Mouse (Mus musculus) spleen, adult 10 weeks (tissue): ENCODE data around the gene Pdzrn3. TPM values are rescaled to one million over a fixed set of nuclear protein-coding genes. Genes with fewer than 3 reads are reported as not detected.

Source experiments
- polyA plus RNA-seq: library from polyadenylated mRNA; stranded (reverse); fragments of 350-450 nt; fragmentation: Illumina TruSeq; extraction: RNeasy Lipid Tissue Mini Kit (QIAGEN cat#74804); gene quantifications from one replicate; pipeline ENCODE4 v1.2.3, GENCODE M21; 2015; ENCODE audit warnings: low replicate concordance; ENCODE audit not compliant: insufficient read depth

Pdzrn3 gene
- polyA plus RNA-seq = 1.2 TPM

DNA sequence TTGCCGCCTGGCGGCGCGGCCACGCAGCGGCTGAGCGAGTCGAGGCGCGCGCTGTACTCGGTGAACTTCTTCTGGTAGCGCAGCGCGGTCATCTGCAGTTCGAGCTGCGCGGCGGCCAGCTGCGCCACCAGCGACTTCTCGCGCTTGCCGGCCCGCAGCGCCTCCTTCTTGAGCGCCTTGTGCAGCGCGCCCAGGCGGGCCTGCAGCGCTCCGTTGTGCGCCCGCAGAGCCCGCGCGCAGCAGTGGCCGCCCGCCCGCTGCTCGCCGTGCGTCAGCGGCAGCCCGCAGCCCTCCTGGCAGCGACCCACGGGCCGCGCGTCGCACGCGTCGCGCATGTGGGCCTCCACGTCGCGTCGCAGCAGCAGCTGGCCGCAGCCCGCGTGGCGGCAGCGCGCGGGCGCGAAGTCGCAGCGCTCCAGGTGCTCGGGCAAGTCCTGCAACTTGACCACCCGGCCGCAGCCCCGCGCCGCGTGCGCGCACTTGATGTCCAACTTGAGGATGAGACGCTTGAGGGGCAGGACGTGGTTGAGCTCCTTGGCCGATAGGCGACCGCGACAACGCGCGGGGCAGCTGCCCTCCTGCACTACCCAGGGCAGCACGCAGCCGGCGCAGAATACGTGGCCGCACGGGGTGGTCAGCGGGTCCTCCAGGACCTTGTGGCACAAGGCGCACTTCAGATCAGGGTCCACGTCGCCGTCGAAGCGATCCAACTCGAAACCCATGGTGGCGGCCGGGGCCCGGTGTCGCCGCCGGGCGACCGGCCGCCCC lies at the start of gene Pdzrn3:
Gene Pdzrn3 (minus strand): TSS at position 731 of the 768 bp plus-strand sequence.

